Mouse (Mus musculus): Measurements from ENCODE around the gene Thra. TPM values are rescaled to one million over a fixed set of nuclear protein-coding genes. Genes with fewer than 3 reads are reported as not detected.

Gene Thra
- polyA plus RNA-seq, 1 experiment from 2014 or later = 17.7 TPM

GRCm38 (mm10) chr11:98761939-98762338, 21.5 kb downstream of the Thra start:
- H3K27me3 ChIP-seq (ENCODE audit: control insufficient read depth, insufficient read depth, low read length) = no peaks in the 10 kb centered on the region
- H3K27ac ChIP-seq (replicated peaks; ENCODE audit: low read depth, low read length) = no peak overlapping the region
- H3K4me2 ChIP-seq (ENCODE audit: low read depth, severe bottlenecking) = no peak overlapping the region
- no peak overlapping the region for H3K4me3 ChIP-seq (ENCODE audit: low read depth, low read length)
- no peaks in the 10 kb centered on the region for H3K9me3 ChIP-seq (ENCODE audit: control insufficient read depth, low read length)
- H3K4me1 ChIP-seq (ENCODE audit: control insufficient read depth, insufficient read depth, low read length) = peaks cover 6% of the 10 kb centered on the region
- no peak overlapping the region for H3K9ac ChIP-seq (ENCODE audit: low read length)
- 86% methylated on average over 4 of the region's 4 CpGs for WGBS
- no peak for DNase-seq (ENCODE audit: low spot score)
- ATAC-seq (ENCODE audit: insufficient number of reproducible peaks, low FRiP score, low TSS enrichment, low read depth) = no peak
- H3K36me3 ChIP-seq (ENCODE audit: control insufficient read depth, insufficient read depth, low read length) = peaks cover 10% of the 10 kb centered on the region

GRCm38 (mm10) chr11:98762756-98763501, 22.5 kb downstream of the Thra start:
- Histone ChIP-seq H3K4me1 (ENCODE audit: control insufficient read depth, insufficient read depth, low read length) (peaks cover 15% of the 10 kb centered on the region), H3K4me2 (ENCODE audit: low read depth, severe bottlenecking) (no peak overlapping the region), H3K27ac (replicated peaks; ENCODE audit: low read depth, low read length) (no peak overlapping the region), H3K9me3 (ENCODE audit: control insufficient read depth, low read length) (no peaks in the 10 kb centered on the region), H3K4me3 (ENCODE audit: low read depth, low read length) (no peak overlapping the region), H3K9ac (ENCODE audit: low read length) (no peak overlapping the region), H3K36me3 (ENCODE audit: control insufficient read depth, insufficient read depth, low read length) (peaks cover 10% of the 10 kb centered on the region), H3K27me3 (ENCODE audit: control insufficient read depth, insufficient read depth, low read length) (no peaks in the 10 kb centered on the region)
- no peak for ATAC-seq (ENCODE audit: insufficient number of reproducible peaks, low FRiP score, low TSS enrichment, low read depth)
- WGBS = 70% methylated on average over 17 of the region's 17 CpGs
- DNase-seq (ENCODE audit: low spot score) = no peak

GRCm38 (mm10) chr11:98763502-98763861, 23.0 kb downstream of the Thra start:
- Histone ChIP-seq H3K27ac (replicated peaks; ENCODE audit: low read depth, low read length) (no peak overlapping the region), H3K4me1 (ENCODE audit: control insufficient read depth, insufficient read depth, low read length) (peaks cover 20% of the 10 kb centered on the region), H3K27me3 (ENCODE audit: control insufficient read depth, insufficient read depth, low read length) (no peaks in the 10 kb centered on the region), H3K4me3 (ENCODE audit: low read depth, low read length) (no peak overlapping the region), H3K36me3 (ENCODE audit: control insufficient read depth, insufficient read depth, low read length) (peaks cover 13% of the 10 kb centered on the region), H3K9ac (ENCODE audit: low read length) (no peak overlapping the region), H3K4me2 (ENCODE audit: low read depth, severe bottlenecking) (no peak overlapping the region), H3K9me3 (ENCODE audit: control insufficient read depth, low read length) (no peaks in the 10 kb centered on the region)
- ATAC-seq (ENCODE audit: insufficient number of reproducible peaks, low FRiP score, low TSS enrichment, low read depth) (no peak), DNase-seq (ENCODE audit: low spot score) (no peak)
- WGBS = 89% methylated on average over 8 of the region's 8 CpGs

GRCm38 (mm10) chr11:98764091-98764490, 23.7 kb downstream of the Thra start:
- Histone ChIP-seq H3K4me1 (ENCODE audit: control insufficient read depth, insufficient read depth, low read length) (peaks cover 21% of the 10 kb centered on the region), H3K9me3 (ENCODE audit: control insufficient read depth, low read length) (no peaks in the 10 kb centered on the region), H3K36me3 (ENCODE audit: control insufficient read depth, insufficient read depth, low read length) (peaks cover 13% of the 10 kb centered on the region), H3K9ac (ENCODE audit: low read length) (no peak overlapping the region), H3K27me3 (ENCODE audit: control insufficient read depth, insufficient read depth, low read length) (no peaks in the 10 kb centered on the region), H3K4me3 (ENCODE audit: low read depth, low read length) (no peak overlapping the region), H3K27ac (replicated peaks; ENCODE audit: low read depth, low read length) (no peak overlapping the region), H3K4me2 (ENCODE audit: low read depth, severe bottlenecking) (no peak overlapping the region)
- WGBS = 80% methylated on average over 18 of the region's 18 CpGs
- DNase-seq (ENCODE audit: low spot score) = no peak
- no peak for ATAC-seq (ENCODE audit: insufficient number of reproducible peaks, low FRiP score, low TSS enrichment, low read depth)

- H3K4me1 ChIP-seq (ENCODE audit: control insufficient read depth, insufficient read depth, low read length) = peaks cover 21% of the 10 kb centered on the region
- no peak overlapping the region for H3K4me3 ChIP-seq (ENCODE audit: low read depth, low read length)
- H3K9me3 ChIP-seq (ENCODE audit: control insufficient read depth, low read length) = no peaks in the 10 kb centered on the region
- no peak overlapping the region for H3K4me2 ChIP-seq (ENCODE audit: low read depth, severe bottlenecking)
- no peak overlapping the region for H3K27ac ChIP-seq (replicated peaks; ENCODE audit: low read depth, low read length)
- no peak overlapping the region for H3K9ac ChIP-seq (ENCODE audit: low read length)
- ATAC-seq (ENCODE audit: insufficient number of reproducible peaks, low FRiP score, low TSS enrichment, low read depth) = no peak
- DNase-seq (ENCODE audit: low spot score) = no peak
- peaks cover 15% of the 10 kb centered on the region for H3K36me3 ChIP-seq (ENCODE audit: control insufficient read depth, insufficient read depth, low read length)
- no peaks in the 10 kb centered on the region for H3K27me3 ChIP-seq (ENCODE audit: control insufficient read depth, insufficient read depth, low read length)
Measured at GRCm38 (mm10) chr11:98764746-98765145, 24.3 kb downstream of the Thra start.

- Histone ChIP-seq H3K4me1 (ENCODE audit: control insufficient read depth, insufficient read depth, low read length) (peaks cover 21% of the 10 kb centered on the region), H3K4me2 (ENCODE audit: low read depth, severe bottlenecking) (no peak overlapping the region)
Measured at GRCm38 (mm10) chr11:98765421-98766309, 25.2 kb downstream of the Thra start.

GRCm38 (mm10) chr11:98766346-98766745, 25.9 kb downstream of the Thra start:
- no peaks in the 10 kb centered on the region for H3K9me3 ChIP-seq (ENCODE audit: control insufficient read depth, low read length)
- H3K27me3 ChIP-seq (ENCODE audit: control insufficient read depth, insufficient read depth, low read length) = no peaks in the 10 kb centered on the region
- H3K36me3 ChIP-seq (ENCODE audit: control insufficient read depth, insufficient read depth, low read length) = peaks cover 13% of the 10 kb centered on the region
- WGBS = 60% methylated on average over 2 of the region's 2 CpGs
- DNase-seq (ENCODE audit: low spot score) (no peak), ATAC-seq (ENCODE audit: insufficient number of reproducible peaks, low FRiP score, low TSS enrichment, low read depth) (no peak)
- H3K4me1 ChIP-seq (ENCODE audit: control insufficient read depth, insufficient read depth, low read length) = peaks cover 21% of the 10 kb centered on the region
- no peak overlapping the region for H3K4me2 ChIP-seq (ENCODE audit: low read depth, severe bottlenecking)
- H3K9ac ChIP-seq (ENCODE audit: low read length) = no peak overlapping the region
- no peak overlapping the region for H3K4me3 ChIP-seq (ENCODE audit: low read depth, low read length)
- no peak overlapping the region for H3K27ac ChIP-seq (replicated peaks; ENCODE audit: low read depth, low read length)

More at GRCm38 (mm10) chr11:98765421-98766309, 25.2 kb downstream of the Thra start:
- no peak for DNase-seq (ENCODE audit: low spot score)
- H3K4me3 ChIP-seq (ENCODE audit: low read depth, low read length) = no peak overlapping the region
- ATAC-seq (ENCODE audit: insufficient number of reproducible peaks, low FRiP score, low TSS enrichment, low read depth) = no peak
- no peaks in the 10 kb centered on the region for H3K9me3 ChIP-seq (ENCODE audit: control insufficient read depth, low read length)
- no peak overlapping the region for H3K27ac ChIP-seq (replicated peaks; ENCODE audit: low read depth, low read length)
- 60% methylated on average over 7 of the region's 9 CpGs for WGBS
- H3K27me3 ChIP-seq (ENCODE audit: control insufficient read depth, insufficient read depth, low read length) = no peaks in the 10 kb centered on the region
- H3K36me3 ChIP-seq (ENCODE audit: control insufficient read depth, insufficient read depth, low read length) = peaks cover 15% of the 10 kb centered on the region
- no peak overlapping the region for H3K9ac ChIP-seq (ENCODE audit: low read length)

GRCm38 (mm10) chr11:98766816-98767215, 26.4 kb downstream of the Thra start:
- H3K4me3 ChIP-seq (ENCODE audit: low read depth, low read length) = no peak overlapping the region
- no peak overlapping the region for H3K27ac ChIP-seq (replicated peaks; ENCODE audit: low read depth, low read length)
- H3K4me2 ChIP-seq (ENCODE audit: low read depth, severe bottlenecking) = no peak overlapping the region
- H3K36me3 ChIP-seq (ENCODE audit: control insufficient read depth, insufficient read depth, low read length) = peaks cover 13% of the 10 kb centered on the region
- no peaks in the 10 kb centered on the region for H3K27me3 ChIP-seq (ENCODE audit: control insufficient read depth, insufficient read depth, low read length)
- no peak overlapping the region for H3K9ac ChIP-seq (ENCODE audit: low read length)
- no peak for DNase-seq (ENCODE audit: low spot score)
- H3K4me1 ChIP-seq (ENCODE audit: control insufficient read depth, insufficient read depth, low read length) = peaks cover 21% of the 10 kb centered on the region
- H3K9me3 ChIP-seq (ENCODE audit: control insufficient read depth, low read length) = no peaks in the 10 kb centered on the region
- no peak for ATAC-seq (ENCODE audit: insufficient number of reproducible peaks, low FRiP score, low TSS enrichment, low read depth)
- WGBS = 64% methylated on average over 5 of the region's 5 CpGs
